Mouse (Mus musculus) stomach, postnatal 0 days (tissue): ENCODE measurements around the gene Ddx28. TPM values are rescaled to one million over a fixed set of nuclear protein-coding genes. Genes with fewer than 3 reads are reported as not detected.

Experiments used
- ATAC-seq: fragments of 200-750 bp; cut with Nextera tagmentation; 2 replicates; pipeline ENCODE4 v1.8.0; 2017; ENCODE audit not compliant: low FRiP score, low TSS enrichment
- DNase-seq: peaks from one replicate; pipeline ENCODE4 v3.0.0-alpha.2; 2016; ENCODE audit warnings: low spot score
- H3K27ac ChIP-seq: fragments of 300-500 bp; sonication (generic); replicated peaks from 2 replicates; pipeline ENCODE4 v1.5.1; 2014; ENCODE audit warnings: mild to moderate bottlenecking, control low read depth
- H3K27me3 ChIP-seq: fragments of 300-500 bp; sonication (generic); 2 replicates; pipeline ENCODE4 v1.6.1; 2014; ENCODE audit warnings: low read length; ENCODE audit not compliant: control insufficient read depth, insufficient read depth
- H3K36me3 ChIP-seq: fragments of 300-500 bp; sonication (generic); 2 replicates; pipeline ENCODE4 v1.6.1; 2014; ENCODE audit warnings: low read length, mixed read lengths; ENCODE audit not compliant: control insufficient read depth, insufficient read depth
- H3K4me1 ChIP-seq: fragments of 300-500 bp; sonication (generic); replicated peaks from 2 replicates; pipeline ENCODE4 v1.6.1; 2014; ENCODE audit warnings: antibody characterized with exemption; ENCODE audit not compliant: control insufficient read depth, insufficient read depth
- H3K4me2 ChIP-seq: fragments of 300-500 bp; sonication (generic); replicated peaks from 2 replicates; pipeline ENCODE4 v1.6.1; 2014; ENCODE audit warnings: low read depth, mild to moderate bottlenecking, control low read depth, moderate library complexity
- H3K4me3 ChIP-seq: fragments of 300-500 bp; sonication (generic); 2 replicates; pipeline ENCODE4 v1.5.1; 2014; ENCODE audit warnings: low read depth, low read length, control low read depth
- H3K9ac ChIP-seq: fragments of 300-500 bp; sonication (generic); 2 replicates; pipeline ENCODE4 v1.6.1; 2014; ENCODE audit warnings: mild to moderate bottlenecking, low read length, control low read depth, mixed read lengths
- H3K9me3 ChIP-seq: fragments of 300-500 bp; sonication (generic); 2 replicates; pipeline ENCODE4 v1.6.1; 2016; ENCODE audit warnings: low read length; ENCODE audit not compliant: control insufficient read depth
- CTCF ChIP-seq: IDR thresholded peaks from 2 replicates; pipeline ENCODE4 v1.5.1; 2016; ENCODE audit warnings: antibody characterized with exemption, low read depth, mild to moderate bottlenecking, moderate library complexity
- EP300 ChIP-seq: optimal IDR thresholded peaks from 2 replicates; pipeline ENCODE3; 2016; ENCODE audit warnings: antibody characterized with exemption
- WGBS: fragments of 180-500 bp; shearing (Covaris S2); extraction: QIAGEN DNeasy Blood & Tissue Kit; methylation state at CpG from one replicate; pipeline ENCODE4 v1.1.7; 2014; 5-methylcytosine and 5-hydroxymethylcytosine counted together
- polyA plus RNA-seq: library from polyadenylated mRNA; unstranded; fragments of >200 nt; fragmentation: Nextera tagmentation; extraction: Ambion mirVana; gene quantifications from 2 replicates; pipeline ENCODE4 v1.2.1, GENCODE M21; 2015

Gene Ddx28
- polyA plus RNA-seq, 1 experiment from 2014 or later, result 9.2 TPM

GRCm38 (mm10) chr8:106046872-106047559 is 35.3 kb upstream of the Ddx28 start:
- H3K27me3 ChIP-seq, result no peaks in the 10 kb centered on the region
- H3K36me3 ChIP-seq, result no peaks in the 10 kb centered on the region
- H3K9me3 ChIP-seq, result no peaks in the 10 kb centered on the region
- no peak overlapping the region; the same call in 1 of the 2 replicates for H3K27ac ChIP-seq
- H3K4me2 ChIP-seq, result no peak overlapping the region
- no peaks in the 10 kb centered on the region for H3K4me1 ChIP-seq
- DNase-seq (no peak), ATAC-seq (peak; percentile 60; the same call in 1 of the 2 replicates)
- TF ChIP-seq EP300 (no peak), CTCF (no peak)
- H3K4me3 ChIP-seq, result no peak overlapping the region
- no peak overlapping the region for H3K9ac ChIP-seq
- WGBS, result 84% methylated on average over 11 of the region's 11 CpGs

GRCm38 (mm10) chr8:106044151-106044550 is 32.5 kb upstream of the Ddx28 start:
- Histone ChIP-seq H3K9me3 (no peaks in the 10 kb centered on the region), H3K27me3 (no peaks in the 10 kb centered on the region), H3K27ac (no peak overlapping the region), H3K9ac (no peak overlapping the region), H3K4me2 (no peak overlapping the region), H3K4me3 (no peak overlapping the region), H3K4me1 (no peaks in the 10 kb centered on the region), H3K36me3 (no peaks in the 10 kb centered on the region)
- ATAC-seq, result no peak
- WGBS, result 56% methylated on average over 3 of the region's 3 CpGs
- TF ChIP-seq CTCF, result no peak
- TF ChIP-seq EP300, result no peak
- DNase-seq, result no peak

- WGBS, result 80% methylated on average over 2 of the region's 2 CpGs
- H3K9ac ChIP-seq, result no peak overlapping the region
- H3K27me3 ChIP-seq, result no peaks in the 10 kb centered on the region
- no peak for TF ChIP-seq EP300
- TF ChIP-seq CTCF, result no peak
- no peak for DNase-seq
- no peaks in the 10 kb centered on the region for H3K4me1 ChIP-seq
- H3K9me3 ChIP-seq, result no peaks in the 10 kb centered on the region
- no peak overlapping the region for H3K4me3 ChIP-seq
- no peaks in the 10 kb centered on the region for H3K36me3 ChIP-seq
- ATAC-seq, result no peak
- H3K27ac ChIP-seq, result no peak overlapping the region
- H3K4me2 ChIP-seq, result no peak overlapping the region
These were observed 31.4 kb upstream of the Ddx28 start for GRCm38 (mm10) chr8:106043055-106043454.

- H3K9ac ChIP-seq, result no peak overlapping the region
- no peak overlapping the region for H3K4me3 ChIP-seq
- H3K27ac ChIP-seq, result no peak overlapping the region
- no peaks in the 10 kb centered on the region for H3K4me1 ChIP-seq
- no peaks in the 10 kb centered on the region for H3K27me3 ChIP-seq
- no peaks in the 10 kb centered on the region for H3K9me3 ChIP-seq
- no peak for TF ChIP-seq EP300
- TF ChIP-seq CTCF, result peak; percentile 21; the same call in 1 of the 2 replicates
- DNase-seq (no peak), ATAC-seq (no peak)
- no peak overlapping the region for H3K4me2 ChIP-seq
- no peaks in the 10 kb centered on the region for H3K36me3 ChIP-seq
- 63% methylated on average over 4 of the region's 4 CpGs for WGBS
These were observed 28.5 kb upstream of the Ddx28 start for GRCm38 (mm10) chr8:106040218-106040617.

GRCm38 (mm10) chr8:106039605-106040004 is 27.9 kb upstream of the Ddx28 start:
- Histone ChIP-seq H3K4me3 (no peak overlapping the region), H3K4me2 (no peak overlapping the region), H3K9me3 (no peaks in the 10 kb centered on the region), H3K27ac (no peak overlapping the region), H3K27me3 (no peaks in the 10 kb centered on the region), H3K9ac (no peak overlapping the region), H3K4me1 (no peaks in the 10 kb centered on the region), H3K36me3 (no peaks in the 10 kb centered on the region)
- DNase-seq, result no peak
- 86% methylated on average over 4 of the region's 4 CpGs for WGBS
- no peak for ATAC-seq
- TF ChIP-seq EP300 (no peak), CTCF (no peak)

GRCm38 (mm10) chr8:106038721-106039120 is 27.0 kb upstream of the Ddx28 start:
- peak; percentile 47; the same call in 1 of the 2 replicates for ATAC-seq
- Histone ChIP-seq H3K4me2 (no peak overlapping the region), H3K9me3 (no peaks in the 10 kb centered on the region), H3K36me3 (no peaks in the 10 kb centered on the region), H3K27me3 (no peaks in the 10 kb centered on the region), H3K4me1 (no peaks in the 10 kb centered on the region), H3K9ac (no peak overlapping the region), H3K27ac (no peak overlapping the region), H3K4me3 (no peak overlapping the region)
- DNase-seq, result no peak
- WGBS, result 81% methylated on average over 10 of the region's 10 CpGs
- TF ChIP-seq EP300 (no peak), CTCF (no peak)
